Mouse (Mus musculus): ENCODE results near the gene Cacng8.
A peak's percentile ranks its signal among the peaks of the same experiment; 100 is the strongest.

The Cacng8 gene

GRCm38 (mm10) chr7:3390413-3391080 is at the start of gene Cacng8:
Cacng8 (plus strand) TSS chr7:3390683.
- no peak for DNase-seq

GRCm38 (mm10) chr7:3343861-3344260 is 46.6 kb upstream of the Cacng8 start:
- no peak for DNase-seq

- no peak for DNase-seq
Measured at GRCm38 (mm10) chr7:3345301-3345700, 45.2 kb upstream of the Cacng8 start.

GRCm38 (mm10) chr7:3347366-3348287 is 42.9 kb upstream of the Cacng8 start:
- DNase-seq = peak in 1 of 2 experiments; percentile 17

GRCm38 (mm10) chr7:3348326-3348725 is 42.2 kb upstream of the Cacng8 start:
- DNase-seq = no peak

- no peak for DNase-seq
Measured at GRCm38 (mm10) chr7:3349775-3350174, 40.7 kb upstream of the Cacng8 start.

- no peak for DNase-seq
Measured at GRCm38 (mm10) chr7:3351536-3351935, 38.9 kb upstream of the Cacng8 start.

GRCm38 (mm10) chr7:3354850-3355249 is 35.6 kb upstream of the Cacng8 start:
- no peak for DNase-seq

GRCm38 (mm10) chr7:3360678-3361077 is 29.8 kb upstream of the Cacng8 start:
- DNase-seq = no peak

GRCm38 (mm10) chr7:3365547-3366279 is 24.8 kb upstream of the Cacng8 start:
- DNase-seq = no peak

- DNase-seq = no peak
Measured at GRCm38 (mm10) chr7:3366705-3367516, 23.6 kb upstream of the Cacng8 start.

GRCm38 (mm10) chr7:3367569-3367968 is 22.9 kb upstream of the Cacng8 start:
- no peak for DNase-seq

- DNase-seq = no peak
Measured at GRCm38 (mm10) chr7:3368311-3368710, 22.2 kb upstream of the Cacng8 start.

- no peak for DNase-seq
Measured at GRCm38 (mm10) chr7:3369189-3369588, 21.3 kb upstream of the Cacng8 start.

GRCm38 (mm10) chr7:3370407-3370806 is 20.1 kb upstream of the Cacng8 start:
- DNase-seq = no peak

- no peak for DNase-seq
Measured at GRCm38 (mm10) chr7:3372376-3372775, 18.1 kb upstream of the Cacng8 start.

- no peak for DNase-seq
Measured at GRCm38 (mm10) chr7:3373754-3374153, 16.7 kb upstream of the Cacng8 start.

- DNase-seq = peak; percentile 50 to 56
Measured at GRCm38 (mm10) chr7:3376831-3377230, 13.7 kb upstream of the Cacng8 start.

- no peak for DNase-seq
Measured at GRCm38 (mm10) chr7:3382123-3382522, 8.4 kb upstream of the Cacng8 start.

GRCm38 (mm10) chr7:3384807-3385319 is 5.6 kb upstream of the Cacng8 start:
- no peak for DNase-seq

- DNase-seq = no peak
Measured at GRCm38 (mm10) chr7:3386036-3386730, 4.3 kb upstream of the Cacng8 start.

- DNase-seq = no peak
Measured at GRCm38 (mm10) chr7:3387761-3388160, 2.7 kb upstream of the Cacng8 start.
